Mouse (Mus musculus) liver, embryonic 12.5 days (tissue): ENCODE results near the gene Trim54. TPM values are rescaled to one million over a fixed set of nuclear protein-coding genes. Genes with fewer than 3 reads are reported as not detected.

Source experiments
- ATAC-seq: fragments of 200-750 bp; cut with Nextera tagmentation; 2 replicates; pipeline ENCODE4 v1.8.0; 2017; ENCODE audit warnings: moderate number of reproducible peaks, mild to moderate bottlenecking, moderate library complexity
- H3K27ac ChIP-seq: fragments of 300-500 bp; sonication (generic); 2 replicates; pipeline ENCODE4 v1.5.1; 2016; ENCODE audit warnings: mild to moderate bottlenecking
- H3K27me3 ChIP-seq: fragments of 300-500 bp; sonication (generic); replicated peaks from 2 replicates; pipeline ENCODE4 v1.6.1; 2016; ENCODE audit warnings: mild to moderate bottlenecking, moderate library complexity
- H3K36me3 ChIP-seq: fragments of 300-500 bp; sonication (generic); 2 replicates; pipeline ENCODE4 v1.6.1; 2016; ENCODE audit warnings: mild to moderate bottlenecking, moderate library complexity
- H3K4me1 ChIP-seq: fragments of 300-500 bp; sonication (generic); 2 replicates; pipeline ENCODE4 v1.6.1; 2016
- H3K4me2 ChIP-seq: fragments of 300-500 bp; sonication (generic); 2 replicates; pipeline ENCODE4 v1.6.1; 2016; ENCODE audit warnings: mild to moderate bottlenecking, moderate library complexity
- H3K4me3 ChIP-seq: fragments of 300-500 bp; sonication (generic); 2 replicates; pipeline ENCODE4 v1.5.1; 2016; ENCODE audit warnings: mild to moderate bottlenecking, moderate library complexity
- H3K9ac ChIP-seq: fragments of 300-500 bp; sonication (generic); 2 replicates; pipeline ENCODE4 v1.6.1; 2016; ENCODE audit warnings: mild to moderate bottlenecking, moderate library complexity
- H3K9me3 ChIP-seq: fragments of 300-500 bp; sonication (generic); replicated peaks from 2 replicates; pipeline ENCODE4 v1.6.1; 2016; ENCODE audit warnings: mild to moderate bottlenecking, moderate library complexity
- WGBS: fragments of 180-500 bp; shearing (Covaris S2); methylation state at CpG from one replicate; pipeline ENCODE4 v1.1.7; 2016; ENCODE audit not compliant: insufficient replicate concordance; 5-methylcytosine and 5-hydroxymethylcytosine counted together
- polyA plus RNA-seq: library from polyadenylated mRNA; unstranded; fragments of >200 nt; fragmentation: Nextera tagmentation; extraction: Ambion mirVana; gene quantifications from 2 replicates; pipeline ENCODE4 v1.2.1, GENCODE M21; 2016

Trim54 gene
- polyA plus RNA-seq, result 0.12 TPM in 1 of 2 replicates, not detected in the other

DNA sequence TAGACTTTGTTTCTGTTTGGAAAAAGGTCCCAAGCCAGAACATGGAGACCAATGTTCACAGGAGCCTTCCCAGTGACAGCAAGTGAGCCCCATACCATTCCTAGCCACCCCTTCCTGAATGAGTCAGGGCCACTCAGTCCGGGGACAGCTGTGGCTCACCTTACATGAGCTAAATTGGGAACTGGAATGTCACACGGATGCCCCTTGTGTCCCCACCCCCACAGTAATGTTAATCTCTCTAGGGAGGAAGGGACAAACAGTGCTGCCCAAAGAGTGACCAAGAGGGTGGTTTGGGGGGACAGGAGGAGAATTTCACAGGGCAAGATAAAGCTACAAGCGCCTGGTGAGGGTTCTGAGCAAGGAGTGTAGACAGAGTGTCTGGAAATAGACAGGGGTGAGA is at the start of gene Trim54:
Trim54 (plus strand) TSS at position 359 of the 400 bp plus-strand sequence.
- Histone ChIP-seq H3K9ac (no peak within 1 kb of the TSS), H3K4me2 (no peak within 1 kb of the TSS), H3K9me3 (no peaks in the 10 kb centered on the region), H3K36me3 (no peaks in the 10 kb centered on the region), H3K27me3 (peaks cover 24% of the 10 kb centered on the region), H3K4me3 (no peak within 1 kb of the TSS), H3K27ac (no peak within 1 kb of the TSS), H3K4me1 (no peaks in the 10 kb centered on the region)
- 21% methylated on average over 3 of the region's 3 CpGs for WGBS
- ATAC-seq, result no peak

DNA sequence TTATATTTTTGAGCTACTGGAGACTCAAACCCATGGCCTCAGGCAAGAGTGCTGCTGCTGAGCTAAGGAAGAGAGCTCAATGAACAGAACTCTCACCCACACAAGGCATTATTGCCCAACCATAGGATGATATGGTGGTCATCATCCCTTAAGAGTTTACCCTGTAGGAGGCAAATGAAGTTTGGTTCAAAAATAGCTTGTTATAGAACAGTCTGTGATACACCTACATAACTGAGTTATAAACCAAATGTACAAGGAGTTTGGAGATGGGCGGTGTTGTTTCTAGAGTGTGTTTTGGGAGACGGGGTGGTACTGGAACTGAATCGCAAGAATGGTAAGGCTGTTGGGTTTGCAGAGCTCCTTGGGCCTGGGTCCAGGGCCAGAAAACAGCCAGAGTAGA is 46.7 kb upstream of the Trim54 start:
- H3K4me3 ChIP-seq, result no peak overlapping the region
- peaks cover 98% of the 10 kb centered on the region for H3K36me3 ChIP-seq
- no peak overlapping the region for H3K27ac ChIP-seq
- no peaks in the 10 kb centered on the region for H3K9me3 ChIP-seq
- H3K4me1 ChIP-seq, result no peaks in the 10 kb centered on the region
- no peaks in the 10 kb centered on the region for H3K27me3 ChIP-seq
- WGBS, result 82% methylated on average over 3 of the region's 3 CpGs
- no peak overlapping the region for H3K9ac ChIP-seq
- ATAC-seq, result no peak
- H3K4me2 ChIP-seq, result no peak overlapping the region

DNA sequence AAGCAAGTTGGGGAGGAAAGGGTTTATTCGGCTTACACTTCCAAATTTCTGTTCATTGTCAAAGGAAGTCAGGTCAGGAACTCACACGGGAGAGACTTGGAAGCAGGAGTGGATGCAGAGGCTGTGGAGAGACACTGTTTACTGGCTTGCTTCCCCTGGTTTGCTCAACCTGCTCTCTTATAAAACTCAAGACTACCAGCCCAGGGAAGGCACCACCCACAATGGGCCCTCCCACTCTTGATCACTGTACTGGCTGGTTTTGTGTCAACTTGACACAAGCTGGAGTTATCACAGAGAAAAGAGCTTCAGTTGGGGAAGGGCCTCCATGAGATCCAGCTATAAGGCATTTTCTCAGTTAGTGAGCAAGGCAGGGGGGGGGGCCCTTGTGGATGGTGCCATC is 45.5 kb upstream of the Trim54 start:
- no peak overlapping the region for H3K4me3 ChIP-seq
- no peaks in the 10 kb centered on the region for H3K27me3 ChIP-seq
- peaks cover 100% of the 10 kb centered on the region for H3K36me3 ChIP-seq
- H3K9me3 ChIP-seq, result no peaks in the 10 kb centered on the region
- no peaks in the 10 kb centered on the region for H3K4me1 ChIP-seq
- H3K27ac ChIP-seq, result no peak overlapping the region
- H3K4me2 ChIP-seq, result no peak overlapping the region
- no peak overlapping the region for H3K9ac ChIP-seq
- WGBS, result 68% methylated on average over 2 of the region's 2 CpGs
- no peak for ATAC-seq

DNA sequence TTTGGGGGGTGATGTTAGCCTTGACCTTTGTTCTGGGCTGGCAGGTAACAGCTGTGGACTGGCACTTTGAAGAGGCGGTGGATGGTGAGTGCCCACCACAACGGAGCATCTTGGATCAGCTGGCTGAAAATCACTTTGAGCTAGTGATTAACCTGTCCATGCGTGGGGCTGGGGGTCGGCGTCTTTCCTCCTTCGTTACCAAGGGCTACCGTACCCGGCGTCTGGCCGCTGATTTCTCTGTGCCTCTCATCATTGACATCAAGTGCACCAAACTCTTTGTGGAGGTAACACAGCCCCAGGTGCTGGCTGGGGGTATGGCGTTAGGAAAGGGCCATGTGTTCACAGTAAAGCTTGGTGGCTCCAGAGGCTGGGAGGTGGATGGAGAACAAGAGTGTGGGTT is 44.7 kb upstream of the Trim54 start:
- 80% methylated on average over 11 of the region's 11 CpGs for WGBS
- H3K9me3 ChIP-seq, result no peaks in the 10 kb centered on the region
- no peak overlapping the region for H3K4me3 ChIP-seq
- ATAC-seq, result no peak
- H3K9ac ChIP-seq, result no peak overlapping the region
- no peaks in the 10 kb centered on the region for H3K4me1 ChIP-seq
- no peaks in the 10 kb centered on the region for H3K27me3 ChIP-seq
- H3K4me2 ChIP-seq, result no peak overlapping the region
- H3K27ac ChIP-seq, result no peak overlapping the region
- peaks cover 100% of the 10 kb centered on the region for H3K36me3 ChIP-seq

DNA sequence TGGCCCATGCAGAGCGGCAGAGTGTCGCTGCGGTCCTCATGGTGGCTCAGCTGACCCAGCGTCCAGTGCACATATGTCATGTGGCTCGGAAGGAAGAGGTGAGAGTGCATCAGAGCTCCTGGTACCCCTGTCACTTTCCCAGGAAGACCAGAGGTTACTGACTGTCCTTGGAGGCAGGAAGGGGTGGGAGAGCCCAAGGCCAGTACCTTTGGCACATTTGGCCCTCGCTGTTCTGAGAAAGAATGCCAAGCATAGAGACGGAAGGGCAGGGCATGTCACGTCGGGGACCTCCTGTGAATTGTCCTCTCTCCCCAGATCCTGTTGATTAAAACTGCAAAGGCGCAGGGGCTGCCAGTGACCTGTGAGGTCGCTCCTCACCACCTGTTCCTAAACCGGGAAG is 43.3 kb upstream of the Trim54 start:
- Histone ChIP-seq H3K4me1 (no peaks in the 10 kb centered on the region), H3K27me3 (no peaks in the 10 kb centered on the region), H3K36me3 (peaks cover 100% of the 10 kb centered on the region), H3K4me2 (no peak overlapping the region), H3K4me3 (no peak overlapping the region), H3K27ac (no peak overlapping the region), H3K9me3 (no peaks in the 10 kb centered on the region), H3K9ac (no peak overlapping the region)
- ATAC-seq, result no peak
- 85% methylated on average over 12 of the region's 12 CpGs for WGBS

DNA sequence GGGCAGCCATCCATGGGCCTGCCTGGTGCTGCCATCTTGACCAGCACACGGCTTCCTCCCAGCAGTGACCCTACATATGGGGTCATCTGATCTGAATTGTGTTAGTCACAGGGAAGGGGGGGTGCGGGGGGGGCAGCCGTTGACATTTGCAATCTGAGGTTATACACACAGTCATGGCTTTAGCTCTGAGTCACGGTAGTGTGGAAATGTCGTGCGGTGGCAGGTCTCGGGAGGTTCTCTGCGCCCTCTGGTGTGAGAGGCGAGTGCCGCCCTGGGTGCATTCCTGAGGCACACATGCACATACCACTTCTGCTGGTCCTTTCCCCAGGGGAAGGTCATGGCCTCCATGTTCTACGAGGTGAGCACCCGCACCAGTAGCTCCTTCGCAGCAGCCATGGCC is 40.2 kb upstream of the Trim54 start:
- no peak for ATAC-seq
- H3K36me3 ChIP-seq, result peaks cover 79% of the 10 kb centered on the region

DNA sequence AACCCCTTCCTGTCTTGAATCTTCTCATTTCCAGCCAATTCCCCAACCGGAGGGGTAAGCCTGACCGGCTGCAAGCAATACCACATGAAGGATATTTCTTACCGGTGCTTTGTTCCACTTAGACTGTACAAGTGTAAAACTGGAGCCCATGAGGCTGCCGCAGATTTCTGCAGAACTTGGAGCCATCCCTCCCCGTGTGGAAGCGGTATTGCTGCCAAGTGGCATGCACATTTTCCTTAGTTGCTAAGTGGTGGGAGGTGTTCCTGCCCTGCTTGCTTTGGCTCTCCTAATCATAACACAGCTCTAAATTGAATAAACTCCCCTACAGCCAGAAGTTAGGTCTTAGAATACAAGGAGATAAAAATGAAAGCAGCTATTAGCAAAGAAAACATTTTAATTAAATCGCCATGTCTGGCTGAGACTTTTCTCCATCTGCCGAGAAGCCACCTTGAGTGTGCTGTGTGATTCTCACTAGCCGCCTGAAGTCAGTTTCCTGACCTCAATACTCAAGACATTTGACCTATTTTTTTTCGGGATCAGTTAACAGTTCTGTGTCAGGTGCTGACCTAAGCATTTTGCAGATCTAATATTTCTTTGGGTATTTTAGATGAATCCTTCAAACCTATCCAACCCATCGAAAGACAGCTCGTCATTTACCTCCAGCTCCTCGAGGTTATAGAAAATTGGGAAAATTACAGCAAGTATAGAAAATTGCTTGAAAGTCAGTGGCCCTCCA is 36.3 kb upstream of the Trim54 start:
- no peaks in the 10 kb centered on the region for H3K9me3 ChIP-seq
- ATAC-seq, result no peak
- H3K4me1 ChIP-seq, result peaks cover 13% of the 10 kb centered on the region
- H3K4me3 ChIP-seq, result no peak overlapping the region
- no peak overlapping the region for H3K4me2 ChIP-seq
- H3K36me3 ChIP-seq, result peaks cover 41% of the 10 kb centered on the region
- WGBS, result 71% methylated on average over 13 of the region's 13 CpGs
- H3K27ac ChIP-seq, result no peak overlapping the region
- peaks cover 22% of the 10 kb centered on the region for H3K27me3 ChIP-seq
- H3K9ac ChIP-seq, result no peak overlapping the region

More for the DNA sequence above, 40.2 kb upstream of the Trim54 start:
- H3K27me3 ChIP-seq, result no peaks in the 10 kb centered on the region
- no peak overlapping the region for H3K27ac ChIP-seq
- no peak overlapping the region for H3K4me2 ChIP-seq
- WGBS, result 80% methylated on average over 13 of the region's 13 CpGs
- H3K4me1 ChIP-seq, result no peaks in the 10 kb centered on the region
- no peak overlapping the region for H3K9ac ChIP-seq
- H3K4me3 ChIP-seq, result no peak overlapping the region
- no peaks in the 10 kb centered on the region for H3K9me3 ChIP-seq

DNA sequence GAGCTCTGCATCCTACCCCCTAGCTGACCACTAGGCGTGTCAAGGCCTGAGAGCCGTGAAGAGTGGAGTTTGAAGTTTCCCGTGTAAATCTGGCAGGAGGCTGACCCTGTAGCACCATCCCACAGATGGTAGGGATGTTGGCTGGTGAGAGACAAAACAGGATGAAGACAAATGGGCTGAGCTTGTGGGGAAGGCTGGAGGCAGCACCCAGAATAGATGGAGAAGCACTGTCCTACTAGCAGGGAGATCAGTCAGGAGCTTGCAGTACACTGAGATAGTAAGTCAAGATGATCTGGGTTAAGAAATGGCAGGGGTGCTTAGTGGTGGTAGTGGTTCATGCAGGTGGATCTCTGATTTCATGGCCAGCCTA is 35.7 kb upstream of the Trim54 start:
- no peak overlapping the region for H3K4me3 ChIP-seq
- H3K36me3 ChIP-seq, result peaks cover 35% of the 10 kb centered on the region
- H3K9me3 ChIP-seq, result no peaks in the 10 kb centered on the region
- no peak for ATAC-seq
- H3K27ac ChIP-seq, result no peak overlapping the region
- 61% methylated on average over 3 of the region's 3 CpGs for WGBS
- peaks cover 27% of the 10 kb centered on the region for H3K27me3 ChIP-seq
- no peak overlapping the region for H3K9ac ChIP-seq
- H3K4me1 ChIP-seq, result peaks cover 13% of the 10 kb centered on the region
- H3K4me2 ChIP-seq, result no peak overlapping the region

DNA sequence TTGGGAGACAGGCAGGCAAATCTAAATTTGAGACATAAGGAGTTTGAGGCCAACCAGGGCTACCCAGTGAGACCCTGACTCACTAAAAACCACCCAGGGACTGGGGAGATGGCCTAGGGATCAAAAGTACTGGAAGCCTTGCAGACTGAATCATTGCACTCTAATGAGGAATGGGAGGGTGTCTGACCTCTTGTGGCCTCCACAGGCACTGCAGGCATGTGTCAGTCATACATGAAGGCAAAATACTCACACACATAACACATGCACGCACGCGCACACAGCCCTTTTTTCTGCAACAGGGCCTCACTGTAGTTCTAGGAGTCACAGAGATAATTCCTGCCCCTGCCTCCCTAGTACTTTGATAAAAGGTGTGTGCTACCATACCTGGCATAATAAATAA is 35.1 kb upstream of the Trim54 start:
- 58% methylated on average over 3 of the region's 3 CpGs for WGBS
- no peak for ATAC-seq
- H3K4me3 ChIP-seq, result no peak overlapping the region
- H3K9ac ChIP-seq, result no peak overlapping the region
- H3K9me3 ChIP-seq, result no peaks in the 10 kb centered on the region
- peaks cover 13% of the 10 kb centered on the region for H3K4me1 ChIP-seq
- no peak overlapping the region for H3K4me2 ChIP-seq
- H3K36me3 ChIP-seq, result peaks cover 29% of the 10 kb centered on the region
- no peak overlapping the region for H3K27ac ChIP-seq
- peaks cover 33% of the 10 kb centered on the region for H3K27me3 ChIP-seq

DNA sequence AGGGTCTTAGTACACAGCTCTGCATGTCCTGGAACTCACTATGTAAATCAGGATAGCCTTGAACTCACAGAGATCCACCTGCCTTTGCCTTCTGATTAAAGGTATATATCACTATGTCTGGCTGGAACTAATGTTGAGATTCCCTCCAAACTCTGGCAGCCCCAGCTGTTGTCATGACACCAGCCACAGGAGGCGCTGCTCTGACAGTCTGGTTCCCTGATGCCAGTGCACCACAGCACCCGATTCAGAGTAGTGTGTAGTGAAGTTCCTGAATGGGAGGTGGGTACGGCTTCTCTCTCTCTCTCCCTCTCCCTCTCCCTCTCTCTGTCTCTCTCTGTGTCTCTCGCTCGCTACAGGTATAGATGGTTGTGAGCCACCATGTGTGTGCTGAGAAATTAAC is 34.2 kb upstream of the Trim54 start:
- H3K4me3 ChIP-seq, result no peak overlapping the region
- no peak overlapping the region for H3K9ac ChIP-seq
- ATAC-seq, result peak; percentile 38; the same call in 1 of the 2 replicates

DNA sequence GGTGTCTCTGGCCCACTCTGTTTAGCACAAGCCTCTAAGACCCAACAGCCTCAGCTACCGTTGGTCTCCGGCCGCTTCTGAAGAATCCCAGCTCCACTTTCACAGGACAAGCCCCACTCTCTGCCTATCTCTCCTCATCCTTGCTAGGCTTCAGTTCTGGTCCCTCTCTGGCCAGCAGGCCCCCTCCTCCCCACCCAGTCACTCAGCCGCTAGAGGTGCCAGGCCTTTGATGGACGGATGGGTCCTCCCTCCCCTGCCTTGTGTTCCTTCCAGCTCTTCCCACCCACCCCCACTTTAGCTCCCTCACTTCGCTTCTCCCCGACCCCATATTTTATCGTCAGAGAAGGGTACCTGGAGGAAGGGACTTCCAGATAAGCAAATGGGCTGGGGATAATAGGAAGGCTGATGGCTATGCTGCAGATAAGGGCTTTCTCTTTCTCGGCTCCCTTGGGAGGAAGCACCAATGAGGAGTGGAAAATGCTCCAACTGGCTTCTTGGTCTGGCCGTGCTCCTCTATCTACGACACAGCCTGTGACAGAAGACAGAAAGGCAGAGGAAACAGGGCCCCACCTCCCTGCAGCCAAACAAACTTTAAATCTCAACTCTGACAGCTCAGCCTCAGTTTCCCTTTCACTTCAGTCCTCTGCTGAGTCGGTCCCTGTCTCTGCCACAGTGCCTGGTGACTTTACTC is 33.4 kb upstream of the Trim54 start:
- peaks cover 49% of the 10 kb centered on the region for H3K27me3 ChIP-seq
- peaks cover 12% of the 10 kb centered on the region for H3K36me3 ChIP-seq
- no peak for ATAC-seq
- H3K4me2 ChIP-seq, result peak overlapping the region; percentile 46
- no peak overlapping the region for H3K27ac ChIP-seq
- no peak overlapping the region for H3K4me3 ChIP-seq
- no peaks in the 10 kb centered on the region for H3K9me3 ChIP-seq
- 6% methylated on average over 12 of the region's 12 CpGs for WGBS
- peaks cover 13% of the 10 kb centered on the region for H3K4me1 ChIP-seq
- no peak overlapping the region for H3K9ac ChIP-seq

More for the DNA sequence above, 34.2 kb upstream of the Trim54 start:
- peak overlapping the region; percentile 46 for H3K4me2 ChIP-seq
- H3K27me3 ChIP-seq, result peaks cover 42% of the 10 kb centered on the region
- 16% methylated on average over 5 of the region's 5 CpGs for WGBS
- no peaks in the 10 kb centered on the region for H3K9me3 ChIP-seq
- H3K27ac ChIP-seq, result no peak overlapping the region
- H3K4me1 ChIP-seq, result peaks cover 13% of the 10 kb centered on the region
- H3K36me3 ChIP-seq, result peaks cover 19% of the 10 kb centered on the region

DNA sequence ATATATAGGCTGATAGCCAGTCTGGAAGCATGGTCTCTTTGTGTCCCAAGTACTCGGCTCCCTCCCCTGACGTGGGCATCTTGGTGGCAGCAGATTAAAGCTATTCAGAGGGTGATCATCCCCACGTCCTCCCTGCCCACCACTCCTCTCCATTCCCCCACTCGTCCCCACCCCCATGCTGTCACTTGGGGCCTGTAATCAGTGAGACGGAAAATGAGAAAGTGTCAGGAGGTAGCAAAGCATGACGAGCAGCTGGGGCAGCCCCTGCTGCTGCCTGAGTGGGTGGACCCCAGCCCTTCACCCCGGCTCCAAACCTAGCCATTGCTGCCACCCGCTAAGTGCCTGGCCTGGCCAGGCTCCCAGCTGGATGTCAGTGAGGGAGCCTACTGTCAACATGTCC is 32.6 kb upstream of the Trim54 start:
- H3K9me3 ChIP-seq, result no peaks in the 10 kb centered on the region
- no peak for ATAC-seq
- H3K4me1 ChIP-seq, result peaks cover 13% of the 10 kb centered on the region
- H3K9ac ChIP-seq, result no peak overlapping the region; the same call in 1 of the 2 replicates
- H3K4me2 ChIP-seq, result no peak overlapping the region
- WGBS, result 32% methylated on average over 8 of the region's 8 CpGs
- peaks cover 57% of the 10 kb centered on the region for H3K27me3 ChIP-seq
- no peak overlapping the region for H3K4me3 ChIP-seq
- H3K27ac ChIP-seq, result no peak overlapping the region
- H3K36me3 ChIP-seq, result peaks cover 3% of the 10 kb centered on the region
